Mouse (Mus musculus): ENCODE data around the gene Nmrk2.
"Not testable (repeated sequence)": the region's sequence is repeated elsewhere in the genome, so short reads cannot be mapped to it uniquely, and the experiment has no call there.

Nmrk2 gene

GRCm38 (mm10) chr10:81201807-81202758 lies at the start of gene Nmrk2:
Gene Nmrk2, minus strand, starts transcription at chr10:81202051.
- DNase-seq (ENCODE audit: low spot score in 2 of 2): no peak

- DNase-seq (ENCODE audit: low spot score in 2 of 2): no peak
Observed at GRCm38 (mm10) chr10:81249442-81249841, 47.6 kb upstream of the Nmrk2 start.

- DNase-seq (ENCODE audit: low spot score in 2 of 2): no peak
Observed at GRCm38 (mm10) chr10:81247804-81248203, 46.0 kb upstream of the Nmrk2 start.

- DNase-seq (ENCODE audit: low spot score in 2 of 2): peak in 1 of 2 experiments; percentile 61
Observed at GRCm38 (mm10) chr10:81245166-81245565, 43.3 kb upstream of the Nmrk2 start.

DNA sequence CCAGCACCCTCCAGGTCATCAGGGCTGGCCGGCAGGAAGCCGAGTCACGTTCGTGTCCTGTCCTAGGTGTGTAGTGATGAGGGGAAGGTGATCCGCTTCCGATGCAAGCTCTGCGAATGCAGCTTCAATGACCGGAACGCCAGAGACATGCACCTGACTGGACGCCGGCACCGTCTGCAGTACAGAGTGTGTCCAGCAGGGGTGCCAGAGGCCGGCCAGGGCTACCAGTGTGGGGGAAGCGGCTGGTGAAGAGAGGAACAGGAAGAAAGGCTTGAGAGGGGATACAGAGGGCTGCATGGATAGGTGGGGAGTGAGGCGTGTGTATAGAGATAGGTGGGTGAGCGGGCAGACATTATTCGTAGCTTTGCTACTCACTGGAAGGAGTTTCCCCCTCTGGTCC lies 42.7 kb upstream of the Nmrk2 start:
- peak in 1 of 2 experiments; percentile 81 for DNase-seq (ENCODE audit: low spot score in 2 of 2)

DNA sequence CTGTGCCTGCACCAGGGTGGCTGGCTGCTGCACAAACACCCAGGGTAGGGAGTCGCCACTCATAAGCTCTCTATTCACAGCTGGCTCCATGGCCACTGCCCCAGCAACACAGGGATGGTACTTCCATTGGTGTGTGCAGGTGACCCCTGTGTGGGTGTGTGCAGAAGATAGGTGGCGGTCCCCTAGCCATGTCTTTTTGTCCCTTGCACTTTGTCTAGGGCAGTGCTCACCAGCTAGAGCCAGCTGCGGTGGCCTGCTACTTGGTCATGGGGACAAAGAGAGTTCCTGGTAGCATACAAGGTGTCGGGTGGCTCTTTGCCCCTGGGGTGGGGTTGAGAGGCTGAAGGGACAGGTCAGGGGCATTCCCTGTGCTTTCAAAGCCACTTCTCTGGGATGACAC lies 42.3 kb upstream of the Nmrk2 start:
- DNase-seq (ENCODE audit: low spot score in 2 of 2): no peak

- DNase-seq (ENCODE audit: low spot score in 2 of 2): no peak
Observed at GRCm38 (mm10) chr10:81242021-81242420, 40.2 kb upstream of the Nmrk2 start.

GRCm38 (mm10) chr10:81240876-81241275 lies 39.0 kb upstream of the Nmrk2 start:
- peak in 1 of 2 experiments; percentile 73 for DNase-seq (ENCODE audit: low spot score in 2 of 2)

GRCm38 (mm10) chr10:81238618-81239017 lies 36.8 kb upstream of the Nmrk2 start:
- no peak for DNase-seq (ENCODE audit: low spot score in 2 of 2)

DNA sequence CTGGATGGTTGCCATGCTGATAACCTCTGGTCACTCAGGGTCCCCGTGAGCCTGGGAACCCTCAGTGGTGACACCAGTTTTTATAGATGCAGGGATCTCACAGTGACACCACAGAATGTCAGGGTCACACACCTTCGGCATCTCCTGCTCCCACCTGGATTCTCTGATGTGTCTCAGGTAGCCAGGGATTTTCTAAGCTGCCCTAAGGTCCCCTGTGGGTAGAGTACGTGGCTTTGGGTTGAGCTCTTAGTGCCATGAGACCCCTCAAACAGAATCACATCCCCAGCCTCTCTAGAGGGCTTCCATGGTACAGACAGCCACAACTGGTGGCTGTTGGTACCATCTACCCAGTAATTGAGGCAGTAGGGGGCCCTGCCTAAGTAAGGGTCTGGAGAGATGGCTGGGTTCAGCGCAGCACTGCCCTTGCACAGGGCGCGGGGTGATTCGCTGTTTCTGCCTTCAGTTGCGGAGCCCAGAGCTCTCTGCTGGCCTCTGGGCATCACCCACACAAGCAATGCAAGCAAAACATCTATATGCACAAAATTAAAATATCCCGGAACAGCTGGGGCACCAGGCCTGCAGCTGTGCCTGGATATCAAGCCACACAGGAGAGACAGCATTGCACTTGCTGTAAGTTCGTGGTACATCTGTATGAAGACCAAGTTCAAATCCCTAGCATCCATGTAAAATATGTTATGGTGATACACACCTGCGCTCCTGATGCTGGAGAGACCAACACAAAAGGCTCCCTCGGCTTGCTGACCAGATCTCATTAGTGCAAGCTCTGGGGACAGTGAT lies 34.8 kb upstream of the Nmrk2 start:
- no peak for DNase-seq (ENCODE audit: low spot score in 2 of 2)

- no peak for DNase-seq (ENCODE audit: low spot score in 2 of 2)
Observed at GRCm38 (mm10) chr10:81234206-81234605, 32.4 kb upstream of the Nmrk2 start.

GRCm38 (mm10) chr10:81233226-81233585 lies 31.4 kb upstream of the Nmrk2 start:
- DNase-seq (ENCODE audit: low spot score in 2 of 2): no peak

- peak; percentile 89 to 96 for DNase-seq (ENCODE audit: low spot score in 2 of 2)
Observed at GRCm38 (mm10) chr10:81232580-81233225, 30.9 kb upstream of the Nmrk2 start, which contains the start of gene Zfr2. Gene Zfr2, plus strand, starts transcription at chr10:81233155.

GRCm38 (mm10) chr10:81231436-81231835 lies 29.6 kb upstream of the Nmrk2 start:
- DNase-seq (ENCODE audit: low spot score in 2 of 2): no peak

DNA sequence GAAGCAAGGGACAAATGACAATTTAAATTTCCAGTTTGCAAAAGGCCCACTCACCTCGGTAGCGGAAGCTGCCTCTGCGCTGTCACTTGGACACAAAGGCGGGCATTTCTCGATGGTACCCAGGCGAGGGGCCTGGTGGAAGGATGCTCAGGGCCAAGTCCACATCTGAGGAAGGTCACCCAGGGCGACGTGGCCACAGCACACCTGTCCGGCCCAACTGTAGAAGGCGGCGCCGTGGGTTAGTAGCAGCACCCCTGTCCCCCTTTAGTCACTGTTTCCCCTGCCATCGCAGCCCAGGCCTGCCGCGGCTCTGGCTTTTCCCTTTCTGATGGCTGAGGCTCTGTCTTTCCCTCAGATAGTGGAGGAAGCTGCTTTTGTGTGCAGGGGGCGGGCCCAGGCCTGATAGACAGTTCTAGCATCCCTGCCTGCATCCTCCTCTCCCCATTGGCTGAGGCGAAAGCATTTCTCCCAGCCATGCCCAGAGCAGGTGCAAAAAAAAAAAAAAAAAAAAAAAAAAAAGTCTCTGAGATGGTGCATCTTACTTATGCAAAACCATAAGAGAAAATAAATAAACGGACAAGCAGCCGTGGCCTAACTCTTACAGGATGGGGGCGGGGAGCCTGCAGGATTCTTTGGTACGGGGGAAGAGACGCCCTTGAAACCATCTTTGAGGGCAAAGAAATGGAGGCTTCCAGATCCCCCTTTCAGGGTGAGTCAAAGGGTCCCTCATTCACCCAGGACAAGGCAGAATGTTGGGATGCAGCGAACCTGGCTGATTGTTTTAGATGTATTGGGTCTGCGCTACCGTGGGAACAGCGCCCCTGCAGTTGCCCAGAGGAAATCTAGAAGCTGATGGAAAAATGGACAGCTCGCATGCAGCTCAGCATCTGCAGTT lies 28.8 kb upstream of the Nmrk2 start, which contains the start of gene Atcay:
Gene Atcay, minus strand, starts transcription at position 396 of the 895 bp plus-strand sequence.
- peak; percentile 76 to 87 for DNase-seq (ENCODE audit: low spot score in 2 of 2)

GRCm38 (mm10) chr10:81229735-81230437 lies 28.0 kb upstream of the Nmrk2 start:
- DNase-seq (ENCODE audit: low spot score in 2 of 2): peak in 1 of 2 experiments; percentile 50

GRCm38 (mm10) chr10:81223731-81224130 lies 21.9 kb upstream of the Nmrk2 start:
- DNase-seq (ENCODE audit: low spot score in 2 of 2): not testable (repeated sequence)

- DNase-seq (ENCODE audit: low spot score in 2 of 2): no peak
Observed at GRCm38 (mm10) chr10:81221402-81222015, 19.7 kb upstream of the Nmrk2 start.

DNA sequence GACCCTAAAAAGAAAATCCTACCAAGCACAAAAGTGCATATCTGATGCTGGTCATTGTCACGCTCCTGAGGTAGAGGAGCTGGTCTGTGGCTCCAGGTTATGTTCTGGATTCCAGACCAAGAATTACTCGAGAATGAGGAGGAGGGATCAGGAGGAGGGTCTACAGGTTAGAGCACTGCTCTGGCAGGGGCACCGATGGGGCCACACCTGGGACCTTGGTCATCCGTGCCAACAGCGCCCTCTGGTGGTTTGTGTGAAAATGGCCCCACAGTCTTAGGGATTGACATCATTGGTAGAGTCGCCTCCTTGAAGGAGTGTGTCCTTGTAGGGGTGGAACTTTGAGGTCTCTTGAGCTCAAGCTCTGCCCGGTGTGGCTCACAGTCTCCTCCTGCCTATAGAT lies 16.1 kb upstream of the Nmrk2 start:
- DNase-seq (ENCODE audit: low spot score in 2 of 2): peak in 1 of 2 experiments; percentile 48

- DNase-seq (ENCODE audit: low spot score in 2 of 2): not testable (repeated sequence)
Observed at GRCm38 (mm10) chr10:81217267-81217666, 15.4 kb upstream of the Nmrk2 start.
